Mouse (Mus musculus) liver, postnatal 0 days (tissue): ENCODE data around the gene Hivep1. TPM values are rescaled to one million over a fixed set of nuclear protein-coding genes. Genes with fewer than 3 reads are reported as not detected.

ENCODE experiments used
- ATAC-seq: fragments of 200-750 bp; cut with Nextera tagmentation; 2 replicates; pipeline ENCODE4 v1.8.0; 2017; ENCODE audit warnings: mild to moderate bottlenecking, moderate library complexity
- DNase-seq: peaks from one replicate; pipeline ENCODE4 v3.0.0-alpha.2; 2016
- H3K27ac ChIP-seq: fragments of 300-500 bp; sonication (generic); 2 replicates; pipeline ENCODE4 v1.5.1; 2014; ENCODE audit warnings: antibody characterized with exemption, moderate library complexity, mild to moderate bottlenecking, low read depth
- H3K27me3 ChIP-seq: fragments of 300-500 bp; sonication (generic); 2 replicates; pipeline ENCODE4 v1.6.1; 2014; ENCODE audit warnings: low read length, control low read depth, mixed read lengths; ENCODE audit not compliant: insufficient read depth
- H3K36me3 ChIP-seq: fragments of 300-500 bp; sonication (generic); replicated peaks from 2 replicates; pipeline ENCODE4 v1.6.1; 2014; ENCODE audit warnings: mild to moderate bottlenecking, control low read depth, low read length, moderate library complexity, mixed read lengths; ENCODE audit not compliant: insufficient read depth
- H3K4me1 ChIP-seq: fragments of 300-500 bp; sonication (generic); 2 replicates; pipeline ENCODE4 v1.6.1; 2014; ENCODE audit warnings: antibody characterized with exemption, mild to moderate bottlenecking, control low read depth; ENCODE audit not compliant: insufficient read depth
- H3K4me2 ChIP-seq: fragments of 300-500 bp; sonication (generic); 2 replicates; pipeline ENCODE4 v1.6.1; 2014; ENCODE audit warnings: low read depth, mild to moderate bottlenecking, low read length, moderate library complexity, mixed read lengths
- H3K4me3 ChIP-seq: fragments of 300-500 bp; sonication (generic); 2 replicates; pipeline ENCODE4 v1.5.1; 2014; ENCODE audit warnings: low read depth, low read length
- H3K9ac ChIP-seq: fragments of 300-500 bp; sonication (generic); replicated peaks from 2 replicates; pipeline ENCODE4 v1.6.1; 2014; ENCODE audit warnings: mild to moderate bottlenecking, moderate library complexity
- H3K9me3 ChIP-seq: fragments of 300-500 bp; sonication (generic); 2 replicates; pipeline ENCODE4 v1.6.1; 2016; ENCODE audit warnings: mild to moderate bottlenecking, control low read depth, low read length, mixed read lengths
- CTCF ChIP-seq: sonication (generic); IDR thresholded peaks from 2 replicates; pipeline ENCODE4 v1.5.1; 2016; ENCODE audit warnings: antibody characterized with exemption, low read depth
- EP300 ChIP-seq: IDR thresholded peaks from 2 replicates; pipeline ENCODE4 v1.6.1; 2016; ENCODE audit warnings: antibody characterized with exemption, low read depth, mild to moderate bottlenecking
- WGBS: fragments of 180-500 bp; shearing (Covaris S2); extraction: QIAGEN DNeasy Blood & Tissue Kit; methylation state at CpG from one replicate; pipeline ENCODE4 v1.1.7; 2014; ENCODE audit not compliant: insufficient replicate concordance; 5-methylcytosine and 5-hydroxymethylcytosine counted together
- polyA plus RNA-seq: library from polyadenylated mRNA; unstranded; fragments of >200 nt; fragmentation: Nextera tagmentation; extraction: Ambion mirVana; gene quantifications from 2 replicates; pipeline ENCODE4 v1.2.1, GENCODE M21; 2015

The Hivep1 gene
- polyA plus RNA-seq, 1 experiment from 2014 or later = 3.1 TPM

DNA sequence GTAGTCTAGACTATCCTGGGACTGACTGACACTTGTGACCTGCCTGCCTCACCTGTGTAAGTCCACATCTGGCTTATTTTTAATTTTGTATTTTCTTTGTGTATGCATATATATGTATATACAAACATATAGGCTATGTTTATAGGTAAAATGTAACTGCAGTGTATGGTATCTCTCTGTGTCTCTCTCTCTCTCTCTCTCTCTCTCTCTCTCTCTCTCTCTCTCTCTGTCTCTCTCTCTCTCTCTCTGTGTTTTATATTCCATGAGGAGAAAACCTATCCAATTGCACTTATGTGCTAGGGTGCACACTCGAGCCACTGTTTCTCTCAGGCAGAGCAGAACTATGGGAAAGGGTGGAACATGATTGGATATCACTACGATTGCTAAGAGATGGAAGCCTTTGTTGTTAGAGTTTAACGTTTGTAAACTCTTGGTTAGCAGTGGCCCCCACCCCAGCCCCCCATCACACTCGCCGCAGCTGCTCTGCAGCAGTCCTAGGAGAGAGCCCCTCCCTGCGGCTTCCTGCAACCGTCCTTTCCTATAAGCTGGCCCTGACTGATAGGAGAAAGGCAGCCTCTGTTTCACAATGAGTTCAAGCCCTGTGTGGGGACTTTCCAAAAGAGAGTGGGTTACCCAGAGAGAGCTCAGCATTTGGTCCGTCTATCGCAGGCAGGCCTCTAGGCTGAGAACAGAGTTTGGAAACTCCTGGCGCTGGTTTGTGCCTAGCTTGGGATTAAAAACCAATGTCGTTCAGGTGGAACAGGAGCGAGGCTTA, 41.6 kb downstream of the Hivep1 start:
- peak; percentile 33 for DNase-seq

DNA sequence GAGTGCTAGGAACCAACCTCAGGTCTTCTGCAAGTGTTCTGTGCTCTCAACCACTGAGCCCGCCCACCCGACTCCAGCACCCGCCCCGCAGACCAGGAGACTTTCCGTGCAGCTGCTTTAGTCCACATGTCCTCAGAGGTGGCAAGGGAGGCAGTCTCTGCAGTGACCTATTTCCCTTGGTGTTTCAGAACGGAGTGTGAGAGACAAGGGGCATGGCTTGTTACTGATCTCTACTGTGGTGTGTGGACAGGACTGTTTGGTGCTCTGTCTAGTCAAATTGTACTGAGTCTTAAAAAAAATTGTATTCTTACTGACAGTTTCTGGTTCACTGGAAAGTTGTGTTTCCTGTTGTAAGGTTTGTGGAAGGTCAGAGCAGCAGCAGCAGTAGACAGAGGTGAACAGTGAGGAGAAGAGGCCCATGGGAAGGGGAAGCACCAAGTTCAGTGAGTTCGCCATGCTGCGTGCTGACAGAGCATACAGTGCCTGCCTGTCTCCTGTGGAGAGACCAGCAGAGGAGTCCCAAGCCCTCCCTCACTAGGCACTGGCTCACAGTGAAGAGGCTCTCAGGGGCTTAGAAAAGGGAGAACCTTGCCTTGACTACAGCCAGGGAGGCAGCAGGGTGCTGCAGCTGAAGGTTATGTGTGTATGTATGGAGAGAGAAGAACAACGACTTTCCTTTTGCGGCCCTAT, 44.1 kb downstream of the Hivep1 start:
- H3K27me3 ChIP-seq = no peaks in the 10 kb centered on the region
- H3K36me3 ChIP-seq = no peaks in the 10 kb centered on the region
- H3K9ac ChIP-seq = peak overlapping the region; percentile 26; the same call in 1 of the 2 replicates
- peak overlapping the region; percentile 54 for H3K4me2 ChIP-seq
- H3K27ac ChIP-seq = peak overlapping the region; percentile 64
- H3K9me3 ChIP-seq = no peaks in the 10 kb centered on the region
- DNase-seq = peak; percentile 36
- TF ChIP-seq CTCF (no peak), EP300 (no peak)
- peaks cover 18% of the 10 kb centered on the region for H3K4me1 ChIP-seq
- H3K4me3 ChIP-seq = no peak overlapping the region
- WGBS = 28% methylated on average over 10 of the region's 10 CpGs
- peak; percentile 54 for ATAC-seq

More for the DNA sequence above, 41.6 kb downstream of the Hivep1 start:
- Histone ChIP-seq H3K9me3 (no peaks in the 10 kb centered on the region), H3K27me3 (no peaks in the 10 kb centered on the region), H3K9ac (no peak overlapping the region), H3K36me3 (no peaks in the 10 kb centered on the region; the same call in 1 of the 2 replicates), H3K4me1 (peaks cover 16% of the 10 kb centered on the region), H3K4me2 (peak overlapping the region; percentile 32; the same call in 1 of the 2 replicates), H3K4me3 (no peak overlapping the region), H3K27ac (no peak overlapping the region)
- ATAC-seq = peak; percentile 72
- TF ChIP-seq CTCF (no peak), EP300 (peak; percentile 81)
- WGBS = 32% methylated on average over 12 of the region's 12 CpGs

- Histone ChIP-seq H3K4me3 (no peak overlapping the region), H3K9me3 (no peaks in the 10 kb centered on the region), H3K27ac (no peak overlapping the region), H3K9ac (no peak overlapping the region), H3K4me1 (peaks cover 25% of the 10 kb centered on the region), H3K27me3 (no peaks in the 10 kb centered on the region), H3K36me3 (no peaks in the 10 kb centered on the region), H3K4me2 (no peak overlapping the region)
- ATAC-seq (no peak), DNase-seq (no peak)
- no peak for TF ChIP-seq CTCF
- no peak for TF ChIP-seq EP300
These were observed 45.3 kb downstream of the Hivep1 start for GRCm38 (mm10) chr13:42097109-42097508.

DNA sequence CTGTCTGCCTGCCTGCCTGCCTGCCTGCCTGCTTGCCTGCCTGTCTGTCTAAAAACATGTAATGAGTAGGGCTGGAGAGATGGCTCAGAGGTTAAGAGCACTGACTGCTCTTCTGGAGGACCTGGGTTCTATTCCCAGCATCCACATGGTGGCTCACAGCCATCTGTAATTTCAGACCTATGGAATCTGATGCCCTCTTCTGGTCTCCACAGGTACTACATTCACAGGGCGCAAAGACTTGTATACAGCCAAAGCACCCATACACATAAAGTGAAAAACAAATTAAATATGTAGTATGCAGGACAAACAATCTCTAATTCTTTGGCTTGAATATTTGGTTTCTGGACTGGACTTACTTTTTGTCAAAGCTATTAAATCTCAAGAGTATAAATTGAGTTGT, 46.7 kb downstream of the Hivep1 start:
- H3K4me2 ChIP-seq = no peak overlapping the region
- H3K27ac ChIP-seq = no peak overlapping the region
- peaks cover 33% of the 10 kb centered on the region for H3K4me1 ChIP-seq
- no peak overlapping the region for H3K4me3 ChIP-seq
- TF ChIP-seq CTCF = peak; percentile 48
- no peak for TF ChIP-seq EP300
- no peaks in the 10 kb centered on the region for H3K9me3 ChIP-seq
- WGBS = 94% methylated on average over 1 of the region's 1 CpGs
- no peaks in the 10 kb centered on the region for H3K27me3 ChIP-seq
- H3K9ac ChIP-seq = no peak overlapping the region
- DNase-seq (no peak), ATAC-seq (no peak)
- H3K36me3 ChIP-seq = no peaks in the 10 kb centered on the region

DNA sequence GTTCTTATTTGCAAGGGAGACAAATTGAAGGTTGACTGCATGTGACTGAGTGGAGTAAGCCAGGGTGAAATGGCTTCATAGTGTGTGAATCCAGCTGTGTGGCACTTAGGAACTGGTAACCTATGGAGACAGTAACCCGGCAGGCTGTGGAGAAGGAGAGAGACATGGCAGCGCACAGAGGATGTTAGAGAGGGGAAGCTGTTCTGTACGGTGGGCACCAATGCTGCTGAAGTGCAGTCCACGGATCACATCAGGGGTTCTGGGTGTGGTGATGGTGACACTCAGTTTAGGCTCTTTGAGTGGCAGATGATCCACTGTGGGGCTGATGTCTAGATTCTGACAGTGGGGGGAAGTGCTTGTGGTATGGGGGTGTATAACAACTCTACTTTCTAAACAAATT, 47.7 kb downstream of the Hivep1 start:
- H3K36me3 ChIP-seq = no peaks in the 10 kb centered on the region
- ATAC-seq (no peak), DNase-seq (no peak)
- no peaks in the 10 kb centered on the region for H3K9me3 ChIP-seq
- H3K4me1 ChIP-seq = peaks cover 33% of the 10 kb centered on the region
- WGBS = 69% methylated on average over 4 of the region's 4 CpGs
- H3K4me3 ChIP-seq = no peak overlapping the region
- H3K4me2 ChIP-seq = no peak overlapping the region
- no peaks in the 10 kb centered on the region for H3K27me3 ChIP-seq
- TF ChIP-seq EP300 (no peak), CTCF (no peak)
- no peak overlapping the region for H3K9ac ChIP-seq
- no peak overlapping the region for H3K27ac ChIP-seq

DNA sequence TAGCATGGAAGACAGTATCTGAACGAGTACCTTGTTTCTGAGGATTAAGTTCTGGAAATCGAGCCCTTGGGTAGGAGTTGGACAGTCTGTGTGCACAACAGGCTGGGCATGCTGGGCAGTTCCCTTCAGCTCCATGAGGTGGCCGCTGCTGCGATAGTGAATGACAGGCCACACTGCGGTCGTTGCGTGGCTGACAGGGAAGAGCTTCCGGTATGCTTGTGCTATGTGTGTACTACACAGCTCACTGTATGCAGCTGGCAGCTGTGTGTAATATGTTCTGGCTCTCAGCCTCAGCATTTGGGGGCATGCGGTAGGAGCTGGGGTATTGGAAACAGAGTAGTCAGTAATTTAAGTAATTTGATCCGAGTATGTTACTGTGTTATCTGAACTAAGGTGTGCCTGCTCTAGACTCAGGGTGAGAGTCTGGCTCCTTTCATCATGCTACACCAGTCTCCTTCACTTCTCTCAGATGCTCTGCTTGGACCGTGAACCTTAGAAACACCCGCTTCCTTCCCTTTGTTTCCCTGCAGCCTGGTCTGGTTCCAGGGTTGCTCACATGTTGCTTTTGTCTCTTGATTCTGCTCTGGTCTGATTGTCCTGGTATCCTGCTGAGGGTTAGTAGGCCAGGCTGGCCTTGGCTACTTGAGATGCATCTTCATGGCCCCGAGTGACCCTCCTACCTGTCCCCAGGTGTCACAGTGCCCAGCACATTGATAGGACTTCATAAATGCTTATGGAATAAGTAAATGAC, 49.8 kb downstream of the Hivep1 start:
- Histone ChIP-seq H3K36me3 (no peaks in the 10 kb centered on the region), H3K4me2 (peak overlapping the region; percentile 11; the same call in 1 of the 2 replicates), H3K9ac (no peak overlapping the region), H3K9me3 (no peaks in the 10 kb centered on the region), H3K27ac (0 out of 2 replicates have a peak overlapping the region, but pooled peaks have one; percentile 24), H3K27me3 (no peaks in the 10 kb centered on the region), H3K4me1 (peaks cover 24% of the 10 kb centered on the region), H3K4me3 (no peak overlapping the region)
- TF ChIP-seq EP300 (no peak), CTCF (peak; percentile 53)
- DNase-seq (peak; percentile 53), ATAC-seq (peak; percentile 59)
- 29% methylated on average over 13 of the region's 13 CpGs for WGBS
